Mouse (Mus musculus) cortical plate, adult 2 months (tissue): ENCODE measurements at regions not wholly inside any gene's neighbourhood (a gene's known extent, or its start where the extent isn't known, plus 50 kb on each side); places are given as distances from the start of the nearest gene placed in this dataset.

Experiments
- CTCF ChIP-seq: fragments of 200-500 bp; IDR thresholded peaks from 2 replicates; pipeline ENCODE4 v1.5.1; 2011; ENCODE audit warnings: mild to moderate bottlenecking, control low read depth, low read length; ENCODE audit not compliant: insufficient read depth; ENCODE audit errors: extremely low read depth
- POLR2A ChIP-seq: fragments of 200-500 bp; IDR thresholded peaks from 2 replicates; pipeline ENCODE4 v1.6.1; 2011; ENCODE audit warnings: mild to moderate bottlenecking, low read length, control low read depth; ENCODE audit not compliant: insufficient read depth; ENCODE audit errors: extremely low read depth

- TF ChIP-seq CTCF = no peak
- TF ChIP-seq POLR2A = no peak
These were observed 148.9 kb downstream of the Lurap1l start for GRCm38 (mm10) chr4:81059356-81059755.
